Mouse (Mus musculus): ENCODE results near the gene Hivep3. TPM values are rescaled to one million over a fixed set of nuclear protein-coding genes. Genes with fewer than 3 reads are reported as not detected.

The Hivep3 gene
- polyA plus RNA-seq, 1 experiment, result 0.54 TPM

GRCm38 (mm10) chr4:120054145-120054544 lies 320.6 kb downstream of the Hivep3 start:
- H3K36me3 ChIP-seq (ENCODE audit: control insufficient read depth, insufficient read depth), result no peaks in the 10 kb centered on the region
- no peaks in the 10 kb centered on the region for H3K27me3 ChIP-seq (ENCODE audit: control insufficient read depth, insufficient read depth, insufficient read length)
- no peaks in the 10 kb centered on the region for H3K79me2 ChIP-seq (ENCODE audit: control insufficient read depth, insufficient read depth)
- TF ChIP-seq TCF12 (IDR thresholded peaks at IDR 0.05; ENCODE audit: insufficient read depth, poor library complexity, severe bottlenecking), result no peak
- no peak for TF ChIP-seq MYOD1 (IDR thresholded peaks at IDR 0.05; ENCODE audit: control insufficient read depth in 1 of 3, insufficient read length in 2 of 3, low read depth in 2 of 3)
- TF ChIP-seq SRF (IDR thresholded peaks at IDR 0.05; ENCODE audit: control insufficient read depth, insufficient read length, low read depth), result no peak
- TF ChIP-seq CEBPB (IDR thresholded peaks at IDR 0.05; ENCODE audit: insufficient read depth, poor library complexity, severe bottlenecking), result no peak
- TF ChIP-seq POLR2AphosphoS2 (IDR thresholded peaks at IDR 0.05; ENCODE audit: insufficient read length, low read depth), result no peak
- TF ChIP-seq POLR2A (IDR thresholded peaks at IDR 0.05; ENCODE audit: insufficient read length, low read depth), result no peak
- TF ChIP-seq REST (IDR thresholded peaks at IDR 0.05; ENCODE audit: insufficient read depth, insufficient read length), result no peak
- no peak for TF ChIP-seq MYOG (IDR thresholded peaks at IDR 0.05; ENCODE audit: control insufficient read depth in 1 of 3, insufficient read depth in 1 of 3, insufficient read length in 2 of 3, low read depth in 2 of 3)
- no peak for TF ChIP-seq TCF3 (IDR thresholded peaks at IDR 0.05; ENCODE audit: insufficient read length, low read depth)
- no peak for TF ChIP-seq E2F4 (IDR thresholded peaks at IDR 0.05; ENCODE audit: insufficient read depth)
- no peak for TF ChIP-seq USF1 (IDR thresholded peaks at IDR 0.05; ENCODE audit: low read depth)
- no peak for TF ChIP-seq MAX (IDR thresholded peaks at IDR 0.05; ENCODE audit: low read depth)
- H3ac ChIP-seq (ENCODE audit: control insufficient read depth, insufficient read length), result no peak overlapping the region
- H3K4me3 ChIP-seq, result no peak overlapping the region
- no peak overlapping the region for H3K4me2 ChIP-seq (ENCODE audit: low read depth)

- Histone ChIP-seq H3K79me2 (ENCODE audit: control insufficient read depth, insufficient read depth) (no peaks in the 10 kb centered on the region), H3K4me2 (ENCODE audit: low read depth) (no peak overlapping the region), H3ac (ENCODE audit: control insufficient read depth, insufficient read length) (no peak overlapping the region), H3K27me3 (ENCODE audit: control insufficient read depth, insufficient read depth, insufficient read length) (no peaks in the 10 kb centered on the region), H3K36me3 (ENCODE audit: control insufficient read depth, insufficient read depth) (no peaks in the 10 kb centered on the region), H3K4me3 (no peak overlapping the region)
- TF ChIP-seq POLR2AphosphoS2 (IDR thresholded peaks at IDR 0.05; ENCODE audit: insufficient read length, low read depth) (no peak), SRF (IDR thresholded peaks at IDR 0.05; ENCODE audit: control insufficient read depth, insufficient read length, low read depth) (no peak), USF1 (IDR thresholded peaks at IDR 0.05; ENCODE audit: low read depth) (no peak), TCF3 (IDR thresholded peaks at IDR 0.05; ENCODE audit: insufficient read length, low read depth) (no peak), MAX (IDR thresholded peaks at IDR 0.05; ENCODE audit: low read depth) (no peak), CEBPB (IDR thresholded peaks at IDR 0.05; ENCODE audit: insufficient read depth, poor library complexity, severe bottlenecking) (no peak), E2F4 (IDR thresholded peaks at IDR 0.05; ENCODE audit: insufficient read depth) (no peak), MYOD1 (IDR thresholded peaks at IDR 0.05; ENCODE audit: control insufficient read depth in 1 of 3, insufficient read length in 2 of 3, low read depth in 2 of 3) (no peak), POLR2A (IDR thresholded peaks at IDR 0.05; ENCODE audit: insufficient read length, low read depth) (no peak), REST (IDR thresholded peaks at IDR 0.05; ENCODE audit: insufficient read depth, insufficient read length) (no peak), TCF12 (IDR thresholded peaks at IDR 0.05; ENCODE audit: insufficient read depth, poor library complexity, severe bottlenecking) (no peak), MYOG (IDR thresholded peaks at IDR 0.05; ENCODE audit: control insufficient read depth in 1 of 3, insufficient read depth in 1 of 3, insufficient read length in 2 of 3, low read depth in 2 of 3) (no peak)
Observed at GRCm38 (mm10) chr4:120056451-120056850, 322.9 kb downstream of the Hivep3 start.

GRCm38 (mm10) chr4:120057529-120057928 lies 323.9 kb downstream of the Hivep3 start:
- Histone ChIP-seq H3K4me3 (no peak overlapping the region), H3ac (ENCODE audit: control insufficient read depth, insufficient read length) (no peak overlapping the region), H3K27me3 (ENCODE audit: control insufficient read depth, insufficient read depth, insufficient read length) (no peaks in the 10 kb centered on the region), H3K4me2 (ENCODE audit: low read depth) (no peak overlapping the region), H3K36me3 (ENCODE audit: control insufficient read depth, insufficient read depth) (no peaks in the 10 kb centered on the region), H3K79me2 (ENCODE audit: control insufficient read depth, insufficient read depth) (no peaks in the 10 kb centered on the region)
- TF ChIP-seq TCF3 (IDR thresholded peaks at IDR 0.05; ENCODE audit: insufficient read length, low read depth), result no peak
- no peak for TF ChIP-seq MYOD1 (IDR thresholded peaks at IDR 0.05; ENCODE audit: control insufficient read depth in 1 of 3, insufficient read length in 2 of 3, low read depth in 2 of 3)
- no peak for TF ChIP-seq POLR2AphosphoS2 (IDR thresholded peaks at IDR 0.05; ENCODE audit: insufficient read length, low read depth)
- TF ChIP-seq CEBPB (IDR thresholded peaks at IDR 0.05; ENCODE audit: insufficient read depth, poor library complexity, severe bottlenecking), result no peak
- no peak for TF ChIP-seq TCF12 (IDR thresholded peaks at IDR 0.05; ENCODE audit: insufficient read depth, poor library complexity, severe bottlenecking)
- TF ChIP-seq E2F4 (IDR thresholded peaks at IDR 0.05; ENCODE audit: insufficient read depth), result no peak
- no peak for TF ChIP-seq REST (IDR thresholded peaks at IDR 0.05; ENCODE audit: insufficient read depth, insufficient read length)
- no peak for TF ChIP-seq MYOG (IDR thresholded peaks at IDR 0.05; ENCODE audit: control insufficient read depth in 1 of 3, insufficient read depth in 1 of 3, insufficient read length in 2 of 3, low read depth in 2 of 3)
- no peak for TF ChIP-seq POLR2A (IDR thresholded peaks at IDR 0.05; ENCODE audit: insufficient read length, low read depth)
- no peak for TF ChIP-seq MAX (IDR thresholded peaks at IDR 0.05; ENCODE audit: low read depth)
- no peak for TF ChIP-seq USF1 (IDR thresholded peaks at IDR 0.05; ENCODE audit: low read depth)
- no peak for TF ChIP-seq SRF (IDR thresholded peaks at IDR 0.05; ENCODE audit: control insufficient read depth, insufficient read length, low read depth)

DNA sequence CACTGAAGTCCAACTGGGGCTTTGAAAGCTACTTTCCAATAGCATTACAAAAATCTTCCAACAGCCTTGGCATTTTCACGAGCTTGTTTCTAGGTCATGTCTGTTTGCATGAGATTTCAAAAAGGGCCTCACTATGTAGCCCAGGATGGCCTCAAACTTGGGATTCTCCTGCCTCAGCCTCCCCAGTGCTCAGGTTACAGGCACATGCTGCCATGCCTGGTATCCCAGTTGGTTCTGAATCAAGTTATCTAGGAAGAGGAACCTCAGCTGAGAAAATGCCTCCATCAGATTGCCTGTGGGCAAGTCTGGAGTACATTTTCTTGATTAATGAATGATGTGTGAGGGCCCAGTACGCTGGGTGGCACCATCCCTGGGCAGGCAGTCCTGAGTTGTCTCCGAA lies 324.6 kb downstream of the Hivep3 start:
- Histone ChIP-seq H3K4me3 (no peak overlapping the region), H3K27me3 (ENCODE audit: control insufficient read depth, insufficient read depth, insufficient read length) (no peaks in the 10 kb centered on the region)

More for the DNA sequence above, 324.6 kb downstream of the Hivep3 start:
- Histone ChIP-seq H3ac (ENCODE audit: control insufficient read depth, insufficient read length) (no peak overlapping the region), H3K79me2 (ENCODE audit: control insufficient read depth, insufficient read depth) (no peaks in the 10 kb centered on the region), H3K36me3 (ENCODE audit: control insufficient read depth, insufficient read depth) (no peaks in the 10 kb centered on the region), H3K4me2 (ENCODE audit: low read depth) (no peak overlapping the region)
- TF ChIP-seq MYOG (IDR thresholded peaks at IDR 0.05; ENCODE audit: control insufficient read depth in 1 of 3, insufficient read depth in 1 of 3, insufficient read length in 2 of 3, low read depth in 2 of 3) (no peak), MYOD1 (IDR thresholded peaks at IDR 0.05; ENCODE audit: control insufficient read depth in 1 of 3, insufficient read length in 2 of 3, low read depth in 2 of 3) (no peak), SRF (IDR thresholded peaks at IDR 0.05; ENCODE audit: control insufficient read depth, insufficient read length, low read depth) (no peak), CEBPB (IDR thresholded peaks at IDR 0.05; ENCODE audit: insufficient read depth, poor library complexity, severe bottlenecking) (no peak), POLR2A (IDR thresholded peaks at IDR 0.05; ENCODE audit: insufficient read length, low read depth) (no peak), MAX (IDR thresholded peaks at IDR 0.05; ENCODE audit: low read depth) (no peak), POLR2AphosphoS2 (IDR thresholded peaks at IDR 0.05; ENCODE audit: insufficient read length, low read depth) (no peak), USF1 (IDR thresholded peaks at IDR 0.05; ENCODE audit: low read depth) (no peak), TCF3 (IDR thresholded peaks at IDR 0.05; ENCODE audit: insufficient read length, low read depth) (no peak), TCF12 (IDR thresholded peaks at IDR 0.05; ENCODE audit: insufficient read depth, poor library complexity, severe bottlenecking) (no peak), REST (IDR thresholded peaks at IDR 0.05; ENCODE audit: insufficient read depth, insufficient read length) (no peak), E2F4 (IDR thresholded peaks at IDR 0.05; ENCODE audit: insufficient read depth) (no peak)

Data from myocyte (in vitro differentiated cells).